Mouse (Mus musculus) forebrain, embryonic 12.5 days (tissue): ENCODE results near the gene Reps2. TPM values are rescaled to one million over a fixed set of nuclear protein-coding genes. Genes with fewer than 3 reads are reported as not detected.

Experiments
- ATAC-seq: fragments of 200-750 bp; cut with Nextera tagmentation; 2 replicates; pipeline ENCODE4 v1.8.0; 2017; ENCODE audit warnings: moderate TSS enrichment; ENCODE audit not compliant: low FRiP score
- H3K27ac ChIP-seq: fragments of 300-500 bp; sonication (generic); 2 replicates; pipeline ENCODE4 v1.5.1; 2016; ENCODE audit warnings: mild to moderate bottlenecking
- H3K27me3 ChIP-seq: fragments of 300-500 bp; sonication (generic); 2 replicates; pipeline ENCODE4 v1.6.1; 2016; ENCODE audit warnings: mild to moderate bottlenecking
- H3K36me3 ChIP-seq: fragments of 300-500 bp; sonication (generic); replicated peaks from 2 replicates; pipeline ENCODE4 v1.6.1; 2016; ENCODE audit warnings: mild to moderate bottlenecking
- H3K4me1 ChIP-seq: fragments of 300-500 bp; sonication (generic); 2 replicates; pipeline ENCODE4 v1.6.1; 2016
- H3K4me2 ChIP-seq: fragments of 300-500 bp; sonication (generic); 2 replicates; pipeline ENCODE4 v1.6.1; 2016; ENCODE audit warnings: mild to moderate bottlenecking, moderate library complexity
- H3K4me3 ChIP-seq: fragments of 300-500 bp; sonication (generic); replicated peaks from 2 replicates; pipeline ENCODE4 v1.5.1; 2016; ENCODE audit warnings: mild to moderate bottlenecking
- H3K9ac ChIP-seq: fragments of 300-500 bp; sonication (generic); 2 replicates; pipeline ENCODE4 v1.6.1; 2016; ENCODE audit warnings: mild to moderate bottlenecking
- H3K9me3 ChIP-seq: fragments of 300-500 bp; sonication (generic); 2 replicates; pipeline ENCODE4 v1.6.1; 2016
- WGBS: fragments of 180-500 bp; shearing (Covaris S2); methylation state at CpG from one replicate; pipeline ENCODE4 v1.1.7; 2016; 5-methylcytosine and 5-hydroxymethylcytosine counted together
- polyA plus RNA-seq: library from polyadenylated mRNA; unstranded; fragments of >200 nt; fragmentation: Nextera tagmentation; extraction: Ambion mirVana; gene quantifications from 2 replicates; pipeline ENCODE4 v1.2.1, GENCODE M21; 2016

Gene Reps2
- polyA plus RNA-seq, 1 experiment from 2014 or later, result 1.5 TPM

GRCm38 (mm10) chrX:162568439-162568838 lies 75.0 kb downstream of the Reps2 start:
- H3K27me3 ChIP-seq, result 0 out of 2 replicates have a peak, but pooled peaks cover 8% of the 10 kb centered on the region
- no peaks in the 10 kb centered on the region for H3K4me1 ChIP-seq

GRCm38 (mm10) chrX:162565501-162565900 lies 77.9 kb downstream of the Reps2 start:
- Histone ChIP-seq H3K4me2 (no peak overlapping the region), H3K4me3 (no peak overlapping the region), H3K9me3 (no peaks in the 10 kb centered on the region), H3K4me1 (no peaks in the 10 kb centered on the region), H3K27me3 (peaks cover 7% of the 10 kb centered on the region; the same call in 1 of the 2 replicates), H3K36me3 (no peaks in the 10 kb centered on the region), H3K27ac (no peak overlapping the region), H3K9ac (no peak overlapping the region)
- 91% methylated on average over 4 of the region's 4 CpGs for WGBS
- no peak for ATAC-seq

More at GRCm38 (mm10) chrX:162568439-162568838, 75.0 kb downstream of the Reps2 start:
- no peaks in the 10 kb centered on the region for H3K36me3 ChIP-seq
- no peaks in the 10 kb centered on the region for H3K9me3 ChIP-seq
- no peak overlapping the region for H3K27ac ChIP-seq
- 84% methylated on average over 2 of the region's 2 CpGs for WGBS
- no peak overlapping the region for H3K4me3 ChIP-seq
- H3K9ac ChIP-seq, result no peak overlapping the region
- ATAC-seq, result no peak
- no peak overlapping the region for H3K4me2 ChIP-seq

- Histone ChIP-seq H3K27me3 (peaks cover 28% of the 10 kb centered on the region), H3K36me3 (no peaks in the 10 kb centered on the region), H3K4me3 (no peak overlapping the region), H3K27ac (no peak overlapping the region), H3K9ac (no peak overlapping the region), H3K4me2 (no peak overlapping the region), H3K9me3 (no peaks in the 10 kb centered on the region), H3K4me1 (no peaks in the 10 kb centered on the region)
- WGBS, result 77% methylated on average over 6 of the region's 6 CpGs
- no peak for ATAC-seq
These were observed 87.0 kb downstream of the Reps2 start for GRCm38 (mm10) chrX:162556459-162556841.

- no peak for ATAC-seq
- 93% methylated on average over 1 of the region's 1 CpGs for WGBS
These were observed 87.6 kb downstream of the Reps2 start for GRCm38 (mm10) chrX:162555729-162556458.

DNA sequence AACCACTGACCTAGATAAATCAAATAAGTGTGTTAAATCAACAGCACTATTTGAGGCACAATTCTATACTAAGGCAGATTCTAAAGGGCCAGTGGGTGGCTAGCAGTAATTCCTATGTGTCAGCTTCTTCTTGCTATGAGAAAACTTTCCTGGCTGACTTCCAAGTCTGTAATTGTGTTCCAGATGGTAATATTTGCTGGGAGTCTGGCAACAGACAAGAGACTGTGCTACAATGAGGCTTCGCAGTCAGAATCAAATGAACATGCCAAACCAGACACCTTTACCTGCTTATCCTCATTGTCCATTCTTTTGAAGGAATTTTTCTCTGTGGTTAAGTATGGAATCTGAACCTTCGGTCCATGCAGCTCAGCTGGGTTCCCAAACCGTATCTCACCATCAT lies 88.9 kb downstream of the Reps2 start:
- Histone ChIP-seq H3K27me3 (peaks cover 20% of the 10 kb centered on the region), H3K4me2 (no peak overlapping the region), H3K27ac (no peak overlapping the region), H3K36me3 (no peaks in the 10 kb centered on the region), H3K9ac (no peak overlapping the region), H3K4me1 (no peaks in the 10 kb centered on the region), H3K9me3 (no peaks in the 10 kb centered on the region), H3K4me3 (no peak overlapping the region)
- ATAC-seq, result no peak
- 67% methylated on average over 3 of the region's 3 CpGs for WGBS

More at GRCm38 (mm10) chrX:162555729-162556458, 87.6 kb downstream of the Reps2 start:
- H3K27ac ChIP-seq, result no peak overlapping the region
- H3K9ac ChIP-seq, result no peak overlapping the region
- H3K4me1 ChIP-seq, result no peaks in the 10 kb centered on the region
- no peak overlapping the region for H3K4me3 ChIP-seq
- no peaks in the 10 kb centered on the region for H3K9me3 ChIP-seq
- no peaks in the 10 kb centered on the region for H3K36me3 ChIP-seq
- H3K27me3 ChIP-seq, result peaks cover 28% of the 10 kb centered on the region
- H3K4me2 ChIP-seq, result no peak overlapping the region

- Histone ChIP-seq H3K36me3 (no peaks in the 10 kb centered on the region), H3K4me1 (no peaks in the 10 kb centered on the region), H3K4me3 (no peak overlapping the region), H3K27ac (no peak overlapping the region), H3K9me3 (no peaks in the 10 kb centered on the region), H3K4me2 (no peak overlapping the region), H3K27me3 (peaks cover 19% of the 10 kb centered on the region), H3K9ac (no peak overlapping the region)
- WGBS, result 45% methylated on average over 8 of the region's 8 CpGs
- ATAC-seq, result no peak
These were observed 91.1 kb downstream of the Reps2 start for GRCm38 (mm10) chrX:162552383-162552782.

GRCm38 (mm10) chrX:162545037-162545436 lies 98.4 kb downstream of the Reps2 start:
- Histone ChIP-seq H3K4me1 (no peaks in the 10 kb centered on the region), H3K9ac (no peak overlapping the region), H3K4me2 (no peak overlapping the region), H3K9me3 (no peaks in the 10 kb centered on the region), H3K27ac (no peak overlapping the region), H3K4me3 (no peak overlapping the region), H3K27me3 (peaks cover 17% of the 10 kb centered on the region; the same call in 1 of the 2 replicates), H3K36me3 (no peaks in the 10 kb centered on the region)
- ATAC-seq, result no peak

GRCm38 (mm10) chrX:162542576-162543227 lies 100.7 kb downstream of the Reps2 start:
- peaks cover 20% of the 10 kb centered on the region; the same call in 1 of the 2 replicates for H3K27me3 ChIP-seq
- no peak overlapping the region for H3K27ac ChIP-seq
- no peaks in the 10 kb centered on the region for H3K36me3 ChIP-seq
- H3K9ac ChIP-seq, result no peak overlapping the region
- no peaks in the 10 kb centered on the region for H3K9me3 ChIP-seq
- H3K4me3 ChIP-seq, result no peak overlapping the region
- no peaks in the 10 kb centered on the region for H3K4me1 ChIP-seq
- ATAC-seq, result no peak
- WGBS, result 75% methylated on average over 1 of the region's 1 CpGs
- no peak overlapping the region for H3K4me2 ChIP-seq

DNA sequence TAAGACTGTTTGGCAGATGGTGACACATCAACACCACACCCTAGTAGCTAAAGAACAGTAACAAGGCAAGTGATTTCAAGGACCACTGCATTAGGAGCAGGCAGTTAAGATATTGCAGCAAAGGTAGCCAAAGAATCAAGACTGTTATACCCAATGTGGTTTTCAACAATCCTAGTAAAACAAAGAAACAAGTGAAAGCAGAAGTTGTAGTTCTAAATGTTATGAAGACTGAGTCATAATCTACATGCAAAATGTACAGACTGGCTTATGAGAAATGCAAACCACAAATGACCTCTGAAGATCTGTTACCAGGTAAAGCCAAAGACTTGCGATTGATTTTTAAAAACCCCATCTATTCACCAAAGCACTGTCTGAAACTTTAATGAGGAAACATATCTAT lies 101.5 kb downstream of the Reps2 start:
- no peak for ATAC-seq
- H3K4me2 ChIP-seq, result no peak overlapping the region
- 94% methylated on average over 1 of the region's 1 CpGs for WGBS
- H3K4me3 ChIP-seq, result no peak overlapping the region
- no peak overlapping the region for H3K27ac ChIP-seq
- H3K9me3 ChIP-seq, result no peaks in the 10 kb centered on the region
- no peaks in the 10 kb centered on the region for H3K4me1 ChIP-seq
- H3K36me3 ChIP-seq, result no peaks in the 10 kb centered on the region
- no peak overlapping the region for H3K9ac ChIP-seq
- peaks cover 20% of the 10 kb centered on the region; the same call in 1 of the 2 replicates for H3K27me3 ChIP-seq

- no peak overlapping the region for H3K9ac ChIP-seq
- no peak for ATAC-seq
- H3K9me3 ChIP-seq, result no peaks in the 10 kb centered on the region
- no peaks in the 10 kb centered on the region for H3K36me3 ChIP-seq
- H3K4me3 ChIP-seq, result no peak overlapping the region
- no peaks in the 10 kb centered on the region for H3K4me1 ChIP-seq
- WGBS, result 98% methylated on average over 2 of the region's 2 CpGs
- no peak overlapping the region for H3K27ac ChIP-seq
- peaks cover 23% of the 10 kb centered on the region for H3K27me3 ChIP-seq
- H3K4me2 ChIP-seq, result no peak overlapping the region
These were observed 112.4 kb downstream of the Reps2 start for GRCm38 (mm10) chrX:162531016-162531415.

GRCm38 (mm10) chrX:162527240-162527639 lies 116.2 kb downstream of the Reps2 start:
- 42% methylated on average over 2 of the region's 2 CpGs for WGBS
- no peaks in the 10 kb centered on the region for H3K36me3 ChIP-seq
- no peak overlapping the region for H3K9ac ChIP-seq
- no peak for ATAC-seq
- H3K4me3 ChIP-seq, result no peak overlapping the region
- no peaks in the 10 kb centered on the region for H3K9me3 ChIP-seq
- peaks cover 18% of the 10 kb centered on the region; the same call in 1 of the 2 replicates for H3K27me3 ChIP-seq
- H3K27ac ChIP-seq, result no peak overlapping the region
- no peaks in the 10 kb centered on the region for H3K4me1 ChIP-seq
- H3K4me2 ChIP-seq, result no peak overlapping the region

GRCm38 (mm10) chrX:162521831-162522514 lies 121.5 kb downstream of the Reps2 start:
- H3K4me2 ChIP-seq, result no peak overlapping the region
- H3K9me3 ChIP-seq, result no peaks in the 10 kb centered on the region
- no peak overlapping the region for H3K9ac ChIP-seq
- no peaks in the 10 kb centered on the region for H3K36me3 ChIP-seq
- H3K4me3 ChIP-seq, result no peak overlapping the region
- no peak for ATAC-seq
- H3K27me3 ChIP-seq, result peaks cover 20% of the 10 kb centered on the region
- H3K27ac ChIP-seq, result no peak overlapping the region
- 58% methylated on average over 9 of the region's 9 CpGs for WGBS
- no peaks in the 10 kb centered on the region for H3K4me1 ChIP-seq
